9 mouse cellular contexts compared by ENCODE assay signal in genomic region chr11:117792281-117792888, GRCm38 (mm10). TPM values are rescaled to one million over a fixed set of nuclear protein-coding genes. Genes with fewer than 3 reads are reported as not detected.
DNase-seq lines count a peak whose midpoint lies in the region; ATAC-seq and TF ChIP-seq lines count a peak whose summit lies in the region.
"Had no signal": no experiment of that assay in that cellular context is flagged by ENCODE, and none has a peak within 500 bp of the region (broad histone marks: within the 10 kb centered on the region; RNA-seq: fewer than 3 reads in every experiment).

No protein-coding gene starts in this region.

- peak overlapping the region; percentile 48 for H3K4me2 ChIP-seq in embryonic facial prominence, embryonic 15.5 days (replicated peaks)

- no peaks in the 10 kb centered on the region for H3K27me3 ChIP-seq in thymus, adult 2 months (ENCODE audit: control insufficient read depth, insufficient read depth, low read length)
- H3K27me3 ChIP-seq in embryonic facial prominence, embryonic 15.5 days: no peaks in the 10 kb centered on the region

- H3K4me1 ChIP-seq in thymus, adult 2 months (replicated peaks; ENCODE audit: control insufficient read depth, insufficient read depth, low read length): peaks cover 47% of the 10 kb centered on the region
- H3K4me1 ChIP-seq in embryonic facial prominence, embryonic 15.5 days: peaks cover 19% of the 10 kb centered on the region

- H3K9ac ChIP-seq in embryonic facial prominence, embryonic 15.5 days: no peak overlapping the region

- peak; percentile 16; the same call in 1 of the 2 replicates for ATAC-seq in embryonic facial prominence, embryonic 15.5 days (ENCODE audit: insufficient number of reproducible peaks, low FRiP score, low TSS enrichment, low read depth)
- peak; percentile 91 for ATAC-seq in megakaryocyte, adult 5-6 weeks (ENCODE audit: poor library complexity, severe bottlenecking)

- no peak overlapping the region for H3K27ac ChIP-seq in thymus, adult 2 months (ENCODE audit: control insufficient read depth, insufficient read depth, low read length)
- no peak overlapping the region for H3K27ac ChIP-seq in embryonic facial prominence, embryonic 15.5 days (replicated peaks)
- H3K27ac ChIP-seq: heart, adult 2 months had no signal

- peaks cover 26% of the 10 kb centered on the region for H3K36me3 ChIP-seq in thymus, adult 2 months (ENCODE audit: control insufficient read depth, insufficient read depth, low read length)
- no peaks in the 10 kb centered on the region for H3K36me3 ChIP-seq in embryonic facial prominence, embryonic 15.5 days

- no peak overlapping the region for H3K4me3 ChIP-seq in thymus, adult 2 months (ENCODE audit: control insufficient read depth, insufficient read depth, low read length)
- peak overlapping the region; percentile 24 for H3K4me3 ChIP-seq in embryonic facial prominence, embryonic 15.5 days (replicated peaks)
- H3K4me3 ChIP-seq: heart, adult 2 months had no signal

- no peaks in the 10 kb centered on the region for H3K9me3 ChIP-seq in embryonic facial prominence, embryonic 15.5 days (replicated peaks)

- TF ChIP-seq CTCF in thymus, adult 2 months (IDR thresholded peaks at IDR 0.05; ENCODE audit: borderline replicate concordance, control insufficient read depth, extremely low read depth, insufficient read depth, low read length, poor library complexity): no peak

- WGBS in thymus, adult 2 months: 14% methylated on average over 22 of the region's 22 CpGs
- WGBS in embryonic facial prominence, embryonic 15.5 days: 8% methylated on average over 22 of the region's 22 CpGs

- no peak for TF ChIP-seq POLR2A in thymus, adult 2 months (IDR thresholded peaks at IDR 0.05; ENCODE audit: control insufficient read depth, extremely low read depth, insufficient read depth, low read length, poor library complexity)

- peak; percentile 51 for DNase-seq in thymus, adult 2 months
- DNase-seq in thymus, postnatal 10 days (ENCODE audit: low spot score in 2 of 2): no peak
- peak; percentile 87 to 94 for DNase-seq in kidney, postnatal 25 days
- DNase-seq in thymus, postnatal 14 days: peak; percentile 62
- no peak for DNase-seq in cerebellum, adult 9-10 months
- DNase-seq in left cerebral cortex, adult 18-20 months (ENCODE audit: low spot score in 2 of 2): no peak

RNA-seq across cellular contexts. Expression of gene 6030468B19Rik, which starts 5.1 kb away (rescaled TPM):
- polyA plus RNA-seq in thymus, adult 2 months (2012; rRNA removed): 1.7 and 1.8 TPM in 2 replicates
- polyA plus RNA-seq in embryonic facial prominence, embryonic 15.5 days (2015; fragmentation: Nextera tagmentation; extraction: Ambion mirVana): 0.25 TPM in 1 of 2 replicates, not detected in the other
- total RNA-seq in megakaryocyte, adult 5-6 weeks (2015): 0.60 TPM in 1 of 2 replicates, not detected in the other
- 0.53 TPM in 1 of 2 replicates, not detected in the other for total RNA-seq in megakaryocyte, adult 5-6 weeks (2017)
- total RNA-seq in left cerebral cortex, adult 18-20 months (2021): not detected
- total RNA-seq: heart, adult 2 months had no signal

RNA-seq across cellular contexts. Expression of gene Tmc6, which starts 10.4 kb away (rescaled TPM):
- polyA plus RNA-seq in thymus, adult 2 months (2012; rRNA removed): 201 and 217 TPM in 2 replicates
- 23.2 and 25.3 TPM in 2 replicates for polyA plus RNA-seq in embryonic facial prominence, embryonic 15.5 days (2015; fragmentation: Nextera tagmentation; extraction: Ambion mirVana)
- 74.3 and 79.6 TPM in 2 replicates for total RNA-seq in megakaryocyte, adult 5-6 weeks (2015)
- total RNA-seq in megakaryocyte, adult 5-6 weeks (2017): 17.4 and 18.5 TPM in 2 replicates
- total RNA-seq in left cerebral cortex, adult 18-20 months (2021): 1 to 10 TPM; 7.0 to 7.3 TPM

RNA-seq across cellular contexts. Expression of gene Tmc8, which starts 10.5 kb away (rescaled TPM):
- 388 and 467 TPM in 2 replicates for polyA plus RNA-seq in thymus, adult 2 months (2012; rRNA removed)
- polyA plus RNA-seq in embryonic facial prominence, embryonic 15.5 days (2015; fragmentation: Nextera tagmentation; extraction: Ambion mirVana): 0.94 and 1.1 TPM in 2 replicates
- total RNA-seq in megakaryocyte, adult 5-6 weeks (2015): 8.6 and 11.7 TPM in 2 replicates
- 4.3 and 7.4 TPM in 2 replicates for total RNA-seq in megakaryocyte, adult 5-6 weeks (2017)
- 1 to 10 TPM in 1 of 2 experiments, under 1 TPM in 1; 0.40 to 1.1 TPM for total RNA-seq in left cerebral cortex, adult 18-20 months (2021)

RNA-seq across cellular contexts. Expression of gene Gm20708, which starts 17.1 kb away (rescaled TPM):
- polyA plus RNA-seq in thymus, adult 2 months (2012; rRNA removed): 0.06 TPM in 1 of 2 replicates, not detected in the other
- polyA plus RNA-seq in embryonic facial prominence, embryonic 15.5 days (2015; fragmentation: Nextera tagmentation; extraction: Ambion mirVana): 0.60 and 0.76 TPM in 2 replicates
- 1.1 and 2.2 TPM in 2 replicates for total RNA-seq in megakaryocyte, adult 5-6 weeks (2015)
- 1.1 TPM in 1 of 2 replicates, not detected in the other for total RNA-seq in megakaryocyte, adult 5-6 weeks (2017)
- total RNA-seq in left cerebral cortex, adult 18-20 months (2021): 1 to 10 TPM in 1 of 2 experiments, under 1 TPM in 1; 0.86 to 2.6 TPM

RNA-seq across cellular contexts. Expression of gene Syngr2, which starts 17.1 kb away (rescaled TPM):
- 286 and 322 TPM in 2 replicates for polyA plus RNA-seq in thymus, adult 2 months (2012; rRNA removed)
- 76.1 and 79.6 TPM in 2 replicates for polyA plus RNA-seq in embryonic facial prominence, embryonic 15.5 days (2015; fragmentation: Nextera tagmentation; extraction: Ambion mirVana)
- total RNA-seq in megakaryocyte, adult 5-6 weeks (2015): 225 and 241 TPM in 2 replicates
- total RNA-seq in megakaryocyte, adult 5-6 weeks (2017): 163 and 176 TPM in 2 replicates
- total RNA-seq in left cerebral cortex, adult 18-20 months (2021): 10 to 100 TPM in 1 of 2 experiments, 1 to 10 TPM in 1; 9.3 to 15.8 TPM

Comparison
In these comparisons a context has a peak if more than half of its experiments do, and no peak if none do; other contexts are left out.
1. DNase-seq: peak in thymus, adult 2 months (single experiment), kidney, postnatal 25 days (2 of 2) and thymus, postnatal 14 days (single experiment); none in thymus, postnatal 10 days (0 of 2), cerebellum, adult 9-10 months (single experiment) and left cerebral cortex, adult 18-20 months (0 of 2).